Mouse (Mus musculus): ENCODE data around the gene Etl4. TPM values are rescaled to one million over a fixed set of nuclear protein-coding genes. Genes with fewer than 3 reads are reported as not detected.

Gene Etl4
- polyA plus RNA-seq, 1 experiment = 154 TPM

GRCm38 (mm10) chr2:20206647-20207046 is 297.1 kb downstream of the Etl4 start:
- no peak overlapping the region for H3K9ac ChIP-seq (ENCODE audit: low read depth, poor library complexity, severe bottlenecking)
- no peak overlapping the region for H3K27ac ChIP-seq (ENCODE audit: insufficient read depth, low read length)
- H3K36me3 ChIP-seq (ENCODE audit: control insufficient read depth, insufficient read depth, low read length, poor library complexity, severe bottlenecking) = no peaks in the 10 kb centered on the region
- H3K4me3 ChIP-seq (ENCODE audit: low read depth, low read length) = no peak overlapping the region
- TF ChIP-seq EP300 (IDR thresholded peaks at IDR 0.05; ENCODE audit: insufficient read depth, low read depth, low read length) (no peak), CTCF (IDR thresholded peaks at IDR 0.05; ENCODE audit: low read depth, low read length) (no peak), POLR2A (IDR thresholded peaks at IDR 0.05; ENCODE audit: insufficient read depth, low read length) (no peak)
- H3K4me1 ChIP-seq (ENCODE audit: control insufficient read depth, insufficient read depth, low read length) = peaks cover 4% of the 10 kb centered on the region
- no peaks in the 10 kb centered on the region for H3K27me3 ChIP-seq (ENCODE audit: control insufficient read depth, insufficient read depth, low read length, poor library complexity, severe bottlenecking)
- H3K9me3 ChIP-seq (replicated peaks; ENCODE audit: control insufficient read depth, insufficient read depth, low read length, poor library complexity, severe bottlenecking) = 0 out of 2 replicates have a peak, but pooled peaks cover 4% of the 10 kb centered on the region

- Histone ChIP-seq H3K9ac (ENCODE audit: low read depth, poor library complexity, severe bottlenecking) (no peak overlapping the region), H3K4me1 (ENCODE audit: control insufficient read depth, insufficient read depth, low read length) (peaks cover 4% of the 10 kb centered on the region), H3K36me3 (ENCODE audit: control insufficient read depth, insufficient read depth, low read length, poor library complexity, severe bottlenecking) (no peaks in the 10 kb centered on the region), H3K27ac (ENCODE audit: insufficient read depth, low read length) (peak overlapping the region; percentile 41), H3K4me3 (ENCODE audit: low read depth, low read length) (no peak overlapping the region), H3K27me3 (ENCODE audit: control insufficient read depth, insufficient read depth, low read length, poor library complexity, severe bottlenecking) (no peaks in the 10 kb centered on the region), H3K9me3 (replicated peaks; ENCODE audit: control insufficient read depth, insufficient read depth, low read length, poor library complexity, severe bottlenecking) (0 out of 2 replicates have a peak, but pooled peaks cover 4% of the 10 kb centered on the region)
- TF ChIP-seq EP300 (IDR thresholded peaks at IDR 0.05; ENCODE audit: insufficient read depth, low read depth, low read length) (no peak), CTCF (IDR thresholded peaks at IDR 0.05; ENCODE audit: low read depth, low read length) (no peak), POLR2A (IDR thresholded peaks at IDR 0.05; ENCODE audit: insufficient read depth, low read length) (no peak)
Observed at GRCm38 (mm10) chr2:20208683-20209194, 299.2 kb downstream of the Etl4 start.

- H3K9me3 ChIP-seq (replicated peaks; ENCODE audit: control insufficient read depth, insufficient read depth, low read length, poor library complexity, severe bottlenecking) = 0 out of 2 replicates have a peak, but pooled peaks cover 4% of the 10 kb centered on the region
- H3K4me1 ChIP-seq (ENCODE audit: control insufficient read depth, insufficient read depth, low read length) = peaks cover 4% of the 10 kb centered on the region
- no peaks in the 10 kb centered on the region for H3K27me3 ChIP-seq (ENCODE audit: control insufficient read depth, insufficient read depth, low read length, poor library complexity, severe bottlenecking)
- peak overlapping the region; percentile 68; the same call in 1 of the 2 replicates for H3K27ac ChIP-seq (ENCODE audit: insufficient read depth, low read length)
- H3K36me3 ChIP-seq (ENCODE audit: control insufficient read depth, insufficient read depth, low read length, poor library complexity, severe bottlenecking) = no peaks in the 10 kb centered on the region
- no peak overlapping the region for H3K9ac ChIP-seq (ENCODE audit: low read depth, poor library complexity, severe bottlenecking)
- no peak for TF ChIP-seq POLR2A (IDR thresholded peaks at IDR 0.05; ENCODE audit: insufficient read depth, low read length)
- TF ChIP-seq EP300 (IDR thresholded peaks at IDR 0.05; ENCODE audit: insufficient read depth, low read depth, low read length) = peak; percentile 95
- H3K4me3 ChIP-seq (ENCODE audit: low read depth, low read length) = no peak overlapping the region
Observed at GRCm38 (mm10) chr2:20209359-20209758, 299.8 kb downstream of the Etl4 start.

- no peaks in the 10 kb centered on the region for H3K4me1 ChIP-seq (ENCODE audit: control insufficient read depth, insufficient read depth, low read length)
- no peaks in the 10 kb centered on the region for H3K36me3 ChIP-seq (ENCODE audit: control insufficient read depth, insufficient read depth, low read length, poor library complexity, severe bottlenecking)
- H3K4me3 ChIP-seq (ENCODE audit: low read depth, low read length) = no peak overlapping the region
- H3K9me3 ChIP-seq (replicated peaks; ENCODE audit: control insufficient read depth, insufficient read depth, low read length, poor library complexity, severe bottlenecking) = 0 out of 2 replicates have a peak, but pooled peaks cover 1% of the 10 kb centered on the region
- H3K9ac ChIP-seq (ENCODE audit: low read depth, poor library complexity, severe bottlenecking) = no peak overlapping the region
- H3K27me3 ChIP-seq (ENCODE audit: control insufficient read depth, insufficient read depth, low read length, poor library complexity, severe bottlenecking) = no peaks in the 10 kb centered on the region
- TF ChIP-seq EP300 (IDR thresholded peaks at IDR 0.05; ENCODE audit: insufficient read depth, low read depth, low read length) (no peak), POLR2A (IDR thresholded peaks at IDR 0.05; ENCODE audit: insufficient read depth, low read length) (no peak), CTCF (IDR thresholded peaks at IDR 0.05; ENCODE audit: low read depth, low read length) (no peak)
- H3K27ac ChIP-seq (ENCODE audit: insufficient read depth, low read length) = no peak overlapping the region
Observed at GRCm38 (mm10) chr2:20216275-20216674, 306.7 kb downstream of the Etl4 start.

- TF ChIP-seq CTCF (IDR thresholded peaks at IDR 0.05; ENCODE audit: low read depth, low read length) = no peak
- no peak for TF ChIP-seq EP300 (IDR thresholded peaks at IDR 0.05; ENCODE audit: insufficient read depth, low read depth, low read length)
- no peak for TF ChIP-seq POLR2A (IDR thresholded peaks at IDR 0.05; ENCODE audit: insufficient read depth, low read length)
- no peaks in the 10 kb centered on the region for H3K4me1 ChIP-seq (ENCODE audit: control insufficient read depth, insufficient read depth, low read length)
- no peaks in the 10 kb centered on the region for H3K36me3 ChIP-seq (ENCODE audit: control insufficient read depth, insufficient read depth, low read length, poor library complexity, severe bottlenecking)
- no peak overlapping the region for H3K4me3 ChIP-seq (ENCODE audit: low read depth, low read length)
- no peaks in the 10 kb centered on the region for H3K27me3 ChIP-seq (ENCODE audit: control insufficient read depth, insufficient read depth, low read length, poor library complexity, severe bottlenecking)
- no peak overlapping the region for H3K27ac ChIP-seq (ENCODE audit: insufficient read depth, low read length)
- no peak overlapping the region for H3K9ac ChIP-seq (ENCODE audit: low read depth, poor library complexity, severe bottlenecking)
- H3K9me3 ChIP-seq (replicated peaks; ENCODE audit: control insufficient read depth, insufficient read depth, low read length, poor library complexity, severe bottlenecking) = no peaks in the 10 kb centered on the region
Observed at GRCm38 (mm10) chr2:20216686-20217437, 307.3 kb downstream of the Etl4 start.

- Histone ChIP-seq H3K4me3 (ENCODE audit: low read depth, low read length) (no peak overlapping the region), H3K9me3 (replicated peaks; ENCODE audit: control insufficient read depth, insufficient read depth, low read length, poor library complexity, severe bottlenecking) (no peaks in the 10 kb centered on the region; the same call in 1 of the 2 replicates), H3K27me3 (ENCODE audit: control insufficient read depth, insufficient read depth, low read length, poor library complexity, severe bottlenecking) (no peaks in the 10 kb centered on the region), H3K36me3 (ENCODE audit: control insufficient read depth, insufficient read depth, low read length, poor library complexity, severe bottlenecking) (no peaks in the 10 kb centered on the region), H3K9ac (ENCODE audit: low read depth, poor library complexity, severe bottlenecking) (no peak overlapping the region), H3K27ac (ENCODE audit: insufficient read depth, low read length) (no peak overlapping the region), H3K4me1 (ENCODE audit: control insufficient read depth, insufficient read depth, low read length) (no peaks in the 10 kb centered on the region)
- TF ChIP-seq EP300 (IDR thresholded peaks at IDR 0.05; ENCODE audit: insufficient read depth, low read depth, low read length) = no peak
- TF ChIP-seq CTCF (IDR thresholded peaks at IDR 0.05; ENCODE audit: low read depth, low read length) = no peak
- no peak for TF ChIP-seq POLR2A (IDR thresholded peaks at IDR 0.05; ENCODE audit: insufficient read depth, low read length)
Observed at GRCm38 (mm10) chr2:20231371-20231770, 321.8 kb downstream of the Etl4 start.
